Mouse (Mus musculus) ES-E14 (cell line): ENCODE measurements around the gene Npc1l1. TPM values are rescaled to one million over a fixed set of nuclear protein-coding genes. Genes with fewer than 3 reads are reported as not detected.

Source experiments
- DNase-seq: peaks from one replicate; pipeline ENCODE4 v3.0.0-alpha.2; 2013; ENCODE audit warnings: low read depth, low spot score
- H3K27ac ChIP-seq: 2 replicates; pipeline ENCODE4 v1.5.1; 2012; ENCODE audit warnings: low read depth, mild to moderate bottlenecking, low read length, moderate library complexity, mixed read lengths; ENCODE audit not compliant: poor library complexity, insufficient read depth, severe bottlenecking
- H3K36me3 ChIP-seq: 2 replicates; pipeline ENCODE4 v1.6.1; 2012; ENCODE audit warnings: mild to moderate bottlenecking, low read length, moderate library complexity, mixed read lengths; ENCODE audit not compliant: control insufficient read depth, poor library complexity, insufficient read depth, severe bottlenecking
- H3K4me1 ChIP-seq, 2 experiments: fragments of 150-350 bp in 1 of 2; sonication (generic) in 1 of 2; 2 replicates each; pipeline ENCODE4 v1.6.1; 2012; ENCODE audit warnings: low read length in 2 of 2, mild to moderate bottlenecking in 1 of 2, mixed read lengths in 1 of 2; ENCODE audit not compliant: control insufficient read depth in 2 of 2, insufficient read depth in 2 of 2, poor library complexity in 1 of 2
- H3K4me3 ChIP-seq, 2 experiments: fragments of 150-350 bp in 1 of 2; sonication (generic) in 1 of 2; 2 replicates each; pipeline ENCODE4 v1.5.1; 2012; ENCODE audit warnings: low read length in 2 of 2, low read depth in 1 of 2, mild to moderate bottlenecking in 1 of 2, mixed read lengths in 1 of 2; ENCODE audit not compliant: insufficient read depth in 1 of 2, poor library complexity in 1 of 2, severe bottlenecking in 1 of 2
- H3K9ac ChIP-seq: 2 replicates; pipeline ENCODE4 v1.6.1; 2012; ENCODE audit warnings: low read depth, mild to moderate bottlenecking, low read length, mixed read lengths; ENCODE audit not compliant: poor library complexity, insufficient read depth, severe bottlenecking
- H3K9me3 ChIP-seq: fragments of 150-350 bp; sonication (generic); 2 replicates; pipeline ENCODE4 v1.6.1; 2012; ENCODE audit warnings: low read depth, mild to moderate bottlenecking, low read length; ENCODE audit not compliant: control insufficient read depth, insufficient read depth
- CHD2 ChIP-seq: IDR thresholded peaks from 2 replicates; pipeline ENCODE4 v1.6.1; 2014; ENCODE audit warnings: mild to moderate bottlenecking, low read depth, low read length, inconsistent platforms
- HCFC1 ChIP-seq: IDR thresholded peaks from 2 replicates; pipeline ENCODE4 v1.6.1; 2012; ENCODE audit warnings: low read length, inconsistent platforms, borderline replicate concordance; ENCODE audit not compliant: insufficient read depth
- MAFK ChIP-seq: IDR thresholded peaks from 2 replicates; pipeline ENCODE4 v1.6.1; 2014; ENCODE audit warnings: mild to moderate bottlenecking, low read depth, low read length, inconsistent platforms; ENCODE audit not compliant: insufficient read depth
- ZC3H11A ChIP-seq: IDR thresholded peaks from 2 replicates; pipeline ENCODE4 v1.6.1; 2012; ENCODE audit warnings: low read depth, mild to moderate bottlenecking, inconsistent platforms, low read length, borderline replicate concordance
- ZNF384 ChIP-seq: IDR thresholded peaks from 2 replicates; pipeline ENCODE4 v1.6.1; 2012; ENCODE audit warnings: low read depth, low read length, inconsistent platforms
- in situ Hi-C, 2 experiments: fragments of 600-800 bp; cut with MboI; formaldehyde crosslinking; loops; one replicate each; pipeline ENCODE4 v1.15.1; 2025; ENCODE audit warnings: low sequenced_read_pairs in 2 of 2, inconsistent platforms in 1 of 2; ENCODE audit not compliant: unreplicated experiment in 2 of 2
- total RNA-seq: library from RNA; depleted of rRNA; stranded (reverse); fragments of 300-350 nt; gene quantifications from 2 replicates; pipeline ENCODE4 v1.2.3, GENCODE M21; 2012; rRNA removed

The Npc1l1 gene
- total RNA-seq: 0.40 and 0.48 TPM in 2 replicates

- DNase-seq: no peak
- in situ Hi-C loops: no loop called here
- Histone ChIP-seq H3K9me3 (no peaks in the 10 kb centered on the region), H3K36me3 (no peaks in the 10 kb centered on the region), H3K4me3 (no peak within 1 kb of the TSS), H3K9ac (no peak within 1 kb of the TSS), H3K27ac (no peak within 1 kb of the TSS), H3K4me1 (0 out of 4 replicates have a peak, but pooled peaks cover 0 to 2% of the 10 kb centered on the region in 2 experiments)
- no peak for TF ChIP-seq ZC3H11A
- TF ChIP-seq ZNF384: no peak
- TF ChIP-seq HCFC1: no peak
- no peak for TF ChIP-seq MAFK
- TF ChIP-seq CHD2: no peak
Measured at GRCm38 (mm10) chr11:6230012-6230411, at the start of gene Npc1l1. TSS of gene Npc1l1 (minus strand) at chr11:6230143.

DNA sequence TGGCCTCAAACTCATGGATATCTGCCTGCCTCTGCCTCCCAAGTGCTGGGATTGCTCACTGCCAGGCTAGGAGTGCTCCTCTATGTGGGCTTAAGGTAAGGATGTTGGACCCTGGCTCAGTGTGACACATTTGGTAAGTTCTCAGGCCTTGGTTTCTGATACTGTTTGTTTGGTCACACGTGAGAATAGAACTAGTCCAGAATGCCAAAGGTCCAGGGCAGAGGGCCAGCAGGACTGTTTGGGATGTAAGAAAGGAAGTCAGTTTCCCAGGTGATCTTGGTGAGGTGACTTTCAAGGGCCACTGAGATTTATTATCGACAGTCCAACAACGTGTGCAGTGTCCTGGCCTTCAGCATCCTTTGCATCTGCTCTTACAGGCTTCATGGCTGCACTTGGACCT is 46.5 kb upstream of the Npc1l1 start:
- Histone ChIP-seq H3K9me3 (peaks cover 1% of the 10 kb centered on the region; the same call in 1 of the 2 replicates), H3K4me3 (no peak overlapping the region), H3K4me1 (no peaks in the 10 kb centered on the region), H3K9ac (no peak overlapping the region), H3K27ac (no peak overlapping the region), H3K36me3 (peaks cover 2% of the 10 kb centered on the region; the same call in 1 of the 2 replicates)
- no peak for DNase-seq
- no peak for TF ChIP-seq HCFC1
- TF ChIP-seq ZNF384: no peak
- no peak for TF ChIP-seq MAFK
- TF ChIP-seq ZC3H11A: no peak
- no peak for TF ChIP-seq CHD2
- in situ Hi-C loops: no loop called here

DNA sequence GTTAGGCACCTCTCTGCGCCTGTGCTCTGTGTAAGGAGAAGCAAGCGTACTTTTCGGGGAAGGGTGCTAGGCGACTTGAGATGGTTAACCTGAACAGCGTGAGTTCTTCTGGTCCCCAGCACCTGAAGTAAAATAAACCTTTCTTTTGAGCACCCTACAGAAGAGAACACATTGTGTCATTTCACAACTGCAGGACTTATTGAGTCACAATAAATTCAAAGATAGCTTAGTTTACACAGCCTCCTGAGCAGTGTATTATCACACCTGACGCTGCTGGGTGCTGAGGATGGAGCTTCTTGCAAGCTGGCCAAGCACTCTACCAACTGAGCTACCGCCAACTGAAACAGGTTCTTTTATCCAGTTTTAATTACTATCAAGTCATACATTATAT is 45.1 kb upstream of the Npc1l1 start:
- in situ Hi-C loops: no loop called here
- Histone ChIP-seq H3K4me1 (no peaks in the 10 kb centered on the region), H3K4me3 (peak overlapping the region in 1 of 2 experiments; percentile 88; a peak in 2 of 4 replicates), H3K9ac (no peak overlapping the region; the same call in 1 of the 2 replicates), H3K36me3 (peaks cover 9% of the 10 kb centered on the region), H3K9me3 (peaks cover 1% of the 10 kb centered on the region; the same call in 1 of the 2 replicates), H3K27ac (no peak overlapping the region)
- TF ChIP-seq MAFK: no peak
- no peak for TF ChIP-seq ZNF384
- no peak for TF ChIP-seq CHD2
- TF ChIP-seq HCFC1: no peak
- TF ChIP-seq ZC3H11A: no peak
- DNase-seq: no peak

DNA sequence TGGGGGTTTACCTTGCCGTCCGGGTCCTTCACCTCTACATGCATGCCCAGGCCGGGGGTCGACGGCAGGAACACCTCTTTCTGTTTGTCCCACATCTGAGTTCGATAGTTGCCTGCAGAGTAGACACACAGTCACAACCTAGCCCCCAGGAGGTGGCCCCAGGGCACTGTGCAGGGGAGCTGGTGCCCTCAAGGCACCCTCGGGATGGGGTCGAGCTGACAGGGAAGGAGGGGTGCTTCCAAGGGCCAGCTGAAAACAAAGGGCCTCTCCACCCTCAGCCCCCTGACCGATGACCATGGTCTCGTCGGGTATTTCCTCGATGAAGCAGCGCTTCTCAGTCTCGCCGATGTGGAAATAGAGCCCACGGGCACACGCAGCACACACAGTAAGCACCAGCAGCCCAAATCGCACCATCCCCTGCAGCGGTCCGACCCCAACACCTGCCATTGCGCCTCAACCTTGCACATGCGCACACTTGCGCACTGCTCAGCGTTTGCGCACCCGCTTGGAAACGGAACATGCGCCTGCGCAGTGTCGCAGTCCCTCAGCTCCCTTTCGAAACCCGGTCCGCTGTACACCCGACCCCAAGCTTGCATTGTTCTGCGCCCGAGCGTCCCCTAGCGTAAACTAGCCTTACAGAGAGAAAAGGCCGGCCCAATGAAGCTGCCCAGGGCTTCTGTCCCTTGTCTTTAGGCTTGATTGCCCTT is 44.6 kb upstream of the Npc1l1 start, which contains the start of gene Tmed4:
TSS of gene Tmed4 (minus strand) at position 484 of the 707 bp plus-strand sequence.
- peak within 1 kb of the TSS; percentile 81 for H3K9ac ChIP-seq
- H3K4me1 ChIP-seq: no peaks in the 10 kb centered on the region
- peak; percentile 98 for DNase-seq
- in situ Hi-C loops: no loop called here
- peaks cover 9% of the 10 kb centered on the region for H3K36me3 ChIP-seq
- TF ChIP-seq MAFK (no peak), ZC3H11A (no peak), HCFC1 (no peak), ZNF384 (no peak), CHD2 (no peak)
- no peaks in the 10 kb centered on the region for H3K9me3 ChIP-seq
- peak within 1 kb of the TSS; percentile 81 to 88 for H3K4me3 ChIP-seq
- H3K27ac ChIP-seq: no peak within 1 kb of the TSS
